Mouse (Mus musculus) layer of hippocampus, adult 9-10 months (tissue): Measurements from ENCODE around the gene Gm17467.
"Not testable (repeated sequence)": the region's sequence is repeated elsewhere in the genome, so short reads cannot be mapped to it uniquely, and the experiment has no call there.

ENCODE experiments used
- DNase-seq: peaks from one replicate; pipeline ENCODE4 v3.0.0; 2022; ENCODE audit warnings: low spot score

The Gm17467 gene

DNA sequence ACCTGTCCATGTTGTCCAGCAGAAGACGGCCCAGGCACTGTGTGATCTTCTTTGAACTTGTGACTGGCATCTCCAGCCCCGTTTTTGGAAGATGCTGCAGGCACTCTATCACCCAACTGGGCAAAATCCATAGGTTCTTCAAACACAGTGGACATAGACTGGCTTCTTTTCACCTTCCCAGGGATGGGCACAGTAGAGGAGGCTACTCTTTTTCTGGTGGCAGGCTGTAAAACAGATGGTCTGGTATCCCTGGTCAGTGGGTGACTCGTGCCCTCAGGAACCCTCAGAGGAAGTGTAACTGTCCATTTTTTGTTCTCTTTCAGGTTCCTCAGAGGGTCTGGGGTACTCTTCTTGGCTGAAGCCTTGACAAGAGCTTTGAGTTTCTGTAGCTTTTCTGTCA lies at the start of gene Gm17467:
Gene Gm17467 (minus strand): TSS at position 101 of the 400 bp plus-strand sequence.
- not testable (repeated sequence) for DNase-seq
